Mouse (Mus musculus) testis, adult 2 months (tissue): ENCODE results near the gene Pex11a. TPM values are rescaled to one million over a fixed set of nuclear protein-coding genes. Genes with fewer than 3 reads are reported as not detected.
A peak's percentile ranks its signal among the peaks of the same experiment; 100 is the strongest.

ENCODE experiments used
- H3K27ac ChIP-seq: fragments of 200-500 bp; 2 replicates; pipeline ENCODE4 v1.5.1; 2012; ENCODE audit warnings: low read depth, low read length; ENCODE audit not compliant: control insufficient read depth, insufficient read depth
- H3K27me3 ChIP-seq: fragments of 200-500 bp; 2 replicates; pipeline ENCODE4 v1.6.1; 2012; ENCODE audit warnings: mild to moderate bottlenecking, low read length, moderate library complexity; ENCODE audit not compliant: control insufficient read depth, insufficient read depth
- H3K36me3 ChIP-seq: fragments of 200-500 bp; 2 replicates; pipeline ENCODE4 v1.6.1; 2012; ENCODE audit warnings: mild to moderate bottlenecking, low read length; ENCODE audit not compliant: control insufficient read depth, insufficient read depth
- H3K4me1 ChIP-seq: fragments of 200-500 bp; 2 replicates; pipeline ENCODE4 v1.6.1; 2012; ENCODE audit warnings: low read length; ENCODE audit not compliant: control insufficient read depth, insufficient read depth
- H3K4me3 ChIP-seq: fragments of 200-500 bp; 2 replicates; pipeline ENCODE4 v1.5.1; 2012; ENCODE audit warnings: low read depth, mild to moderate bottlenecking, low read length, moderate library complexity, mixed read lengths; ENCODE audit not compliant: control insufficient read depth
- CTCF ChIP-seq: fragments of 200-500 bp; IDR thresholded peaks from 2 replicates; pipeline ENCODE4 v1.5.1; 2012; ENCODE audit warnings: low read depth, mild to moderate bottlenecking, inconsistent platforms, low read length, moderate library complexity; ENCODE audit not compliant: control insufficient read depth, insufficient read depth, insufficient replicate concordance
- POLR2A ChIP-seq: fragments of 200-500 bp; IDR thresholded peaks from 2 replicates; pipeline ENCODE4 v1.6.1; 2012; ENCODE audit warnings: low read depth, mild to moderate bottlenecking, inconsistent platforms, low read length, moderate library complexity; ENCODE audit not compliant: control insufficient read depth
- polyA plus RNA-seq: library from polyadenylated mRNA; depleted of rRNA; stranded (reverse); fragments of >200 nt; gene quantifications from 2 replicates; pipeline ENCODE4 v1.2.3, GENCODE M21; 2012

Pex11a gene
- polyA plus RNA-seq, 1 experiment, result 37.8 TPM

DNA sequence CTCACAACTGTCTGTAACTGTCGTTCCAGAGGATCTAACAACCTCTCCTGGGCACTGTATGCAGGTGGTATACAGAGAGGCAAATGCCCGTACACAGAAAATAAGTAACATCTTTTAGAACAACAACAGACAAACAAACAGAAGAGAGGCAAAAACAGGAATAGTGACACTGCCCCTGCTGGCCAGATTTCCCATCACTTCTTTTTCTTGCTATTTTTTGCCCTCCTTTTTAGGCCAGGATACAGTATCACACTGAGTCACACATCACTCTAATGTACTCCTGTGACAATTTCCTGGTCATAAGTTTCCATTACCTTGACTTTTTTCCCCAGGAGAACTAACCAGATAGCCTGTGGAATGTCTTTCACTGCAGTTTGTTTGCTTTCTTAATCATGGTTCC is 13.4 kb upstream of the Pex11a start:
- Histone ChIP-seq H3K27me3 (no peaks in the 10 kb centered on the region), H3K4me3 (no peak overlapping the region), H3K4me1 (no peaks in the 10 kb centered on the region), H3K36me3 (no peaks in the 10 kb centered on the region), H3K27ac (peak overlapping the region; percentile 43; the same call in 1 of the 2 replicates)
- TF ChIP-seq POLR2A (no peak), CTCF (no peak)

- no peak overlapping the region for H3K27ac ChIP-seq
- H3K4me1 ChIP-seq, result no peaks in the 10 kb centered on the region
- TF ChIP-seq POLR2A (no peak), CTCF (no peak)
- no peaks in the 10 kb centered on the region for H3K27me3 ChIP-seq
- no peak overlapping the region for H3K4me3 ChIP-seq
- H3K36me3 ChIP-seq, result no peaks in the 10 kb centered on the region
These were observed 6.6 kb upstream of the Pex11a start for GRCm38 (mm10) chr7:79749511-79749910.

DNA sequence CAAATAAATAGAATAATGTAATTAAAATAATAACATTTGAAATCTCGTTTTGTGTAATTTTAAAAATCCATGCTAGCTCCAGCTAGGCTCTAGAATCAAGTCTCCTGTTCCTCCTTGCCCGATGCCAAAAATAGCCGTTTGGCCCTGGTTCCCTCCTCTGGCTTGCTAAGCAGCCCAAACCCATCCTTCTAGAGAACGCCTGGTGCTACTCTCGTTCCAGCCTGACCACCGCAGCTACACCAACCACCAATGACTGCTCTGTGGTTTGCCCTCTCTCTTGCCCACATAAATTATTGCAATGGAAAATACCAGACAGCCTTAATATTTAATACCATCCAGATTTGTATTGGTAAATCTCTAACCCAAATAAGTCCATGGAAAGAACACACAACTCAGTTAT is 4.7 kb upstream of the Pex11a start:
- no peak overlapping the region for H3K4me3 ChIP-seq
- H3K4me1 ChIP-seq, result peaks cover 2% of the 10 kb centered on the region
- no peaks in the 10 kb centered on the region for H3K27me3 ChIP-seq
- H3K27ac ChIP-seq, result no peak overlapping the region
- H3K36me3 ChIP-seq, result no peaks in the 10 kb centered on the region; the same call in 1 of the 2 replicates
- TF ChIP-seq POLR2A (no peak), CTCF (no peak)

DNA sequence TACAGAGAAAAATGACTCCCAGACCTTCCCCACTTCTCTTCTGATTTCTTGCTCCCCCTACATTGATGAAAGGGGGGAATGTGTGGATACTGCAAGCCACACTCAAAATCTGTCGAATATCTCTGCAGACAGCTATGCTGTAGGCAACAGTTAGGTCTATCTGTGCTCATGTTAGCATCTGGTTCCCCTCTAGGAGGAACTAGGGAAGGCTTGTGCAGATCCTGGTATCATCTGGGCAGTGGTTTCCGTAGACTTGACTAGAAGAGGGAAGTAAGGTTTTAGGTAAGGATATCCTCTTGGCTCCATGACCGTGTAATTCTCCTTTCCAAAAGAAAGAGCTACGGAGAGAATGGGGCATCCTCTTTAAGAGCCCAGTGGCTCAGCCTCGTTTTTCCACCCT is 1.7 kb upstream of the Pex11a start:
- Histone ChIP-seq H3K27me3 (no peaks in the 10 kb centered on the region), H3K4me3 (no peak overlapping the region), H3K27ac (no peak overlapping the region), H3K4me1 (peaks cover 2% of the 10 kb centered on the region), H3K36me3 (no peaks in the 10 kb centered on the region; the same call in 1 of the 2 replicates)
- TF ChIP-seq POLR2A, result no peak
- TF ChIP-seq CTCF, result no peak

DNA sequence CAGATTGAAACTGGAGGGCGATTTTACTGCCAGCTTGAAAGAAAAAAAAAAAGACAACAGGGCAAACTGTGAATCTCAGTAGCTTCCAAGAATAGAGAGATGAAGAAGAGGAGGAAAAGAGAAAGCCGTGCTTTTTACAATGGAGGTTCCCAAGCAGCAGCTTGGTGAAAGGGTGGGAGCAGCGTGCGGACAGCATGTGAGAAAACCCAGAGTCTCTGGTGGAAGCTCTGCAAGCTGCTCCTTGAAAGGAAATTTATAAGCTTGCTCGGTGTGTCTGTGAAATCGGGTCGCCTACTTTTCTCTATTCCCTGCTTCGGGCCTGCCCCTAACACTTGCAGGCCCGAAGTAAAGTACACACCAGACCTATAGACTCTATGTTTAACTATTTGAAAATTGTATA is 1.1 kb upstream of the Pex11a start:
- TF ChIP-seq CTCF (no peak), POLR2A (no peak)
- Histone ChIP-seq H3K4me1 (peaks cover 2% of the 10 kb centered on the region), H3K4me3 (peak overlapping the region; percentile 43), H3K27me3 (no peaks in the 10 kb centered on the region), H3K36me3 (no peaks in the 10 kb centered on the region; the same call in 1 of the 2 replicates), H3K27ac (no peak overlapping the region)

DNA sequence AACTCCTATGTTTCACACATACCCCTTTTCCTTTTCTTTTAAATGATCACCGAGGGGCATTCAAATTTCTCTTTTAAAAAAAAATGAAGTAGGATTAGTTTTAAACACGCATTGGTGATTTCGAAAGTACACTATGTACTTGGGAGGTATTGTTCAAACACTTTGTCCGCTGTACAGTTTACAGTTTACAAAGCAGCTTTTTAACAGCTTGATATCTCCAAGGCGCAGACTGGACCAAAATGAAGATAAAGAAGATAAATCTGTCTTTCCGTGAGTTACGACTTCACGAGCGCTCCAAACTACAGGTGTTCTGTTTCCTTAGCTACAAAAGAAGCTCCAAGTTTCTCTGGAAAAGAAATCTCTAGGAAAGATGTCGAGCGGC is 663 bp downstream of the Pex11a start:
- Histone ChIP-seq H3K27ac (peak overlapping the region; percentile 76), H3K36me3 (peaks cover 3% of the 10 kb centered on the region), H3K4me1 (peaks cover 2% of the 10 kb centered on the region), H3K27me3 (no peaks in the 10 kb centered on the region), H3K4me3 (peak overlapping the region; percentile 93)
- TF ChIP-seq POLR2A, result no peak
- TF ChIP-seq CTCF, result no peak

DNA sequence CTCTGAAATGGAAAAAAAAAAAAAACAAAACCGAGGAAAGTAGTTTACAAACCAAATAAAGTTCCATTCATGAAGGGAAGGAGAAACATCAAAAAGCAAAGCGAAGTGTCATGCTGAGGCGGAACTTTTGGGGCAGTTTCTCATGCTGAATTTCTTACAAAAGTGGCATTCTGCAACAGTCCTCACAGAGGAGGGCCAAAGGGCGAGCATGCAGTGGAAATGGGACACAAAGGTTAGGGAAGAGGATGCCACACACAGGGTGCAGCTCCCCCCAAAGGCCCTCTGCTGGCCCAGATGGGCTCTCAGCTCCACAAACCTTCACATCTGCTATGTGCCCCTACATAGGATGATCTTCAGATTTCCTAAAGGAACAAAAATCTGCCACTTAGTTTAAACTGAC is 2.7 kb downstream of the Pex11a start:
- H3K27ac ChIP-seq, result no peak overlapping the region
- no peak overlapping the region for H3K4me3 ChIP-seq
- TF ChIP-seq POLR2A (no peak), CTCF (no peak)
- peaks cover 2% of the 10 kb centered on the region for H3K4me1 ChIP-seq
- H3K36me3 ChIP-seq, result peaks cover 8% of the 10 kb centered on the region
- H3K27me3 ChIP-seq, result no peaks in the 10 kb centered on the region

- Histone ChIP-seq H3K4me1 (peaks cover 2% of the 10 kb centered on the region), H3K4me3 (no peak overlapping the region), H3K36me3 (peaks cover 8% of the 10 kb centered on the region), H3K27me3 (no peaks in the 10 kb centered on the region), H3K27ac (no peak overlapping the region)
- no peak for TF ChIP-seq POLR2A
- TF ChIP-seq CTCF, result no peak
These were observed 4.0 kb downstream of the Pex11a start for GRCm38 (mm10) chr7:79738913-79739312.
